Mouse (Mus musculus): ENCODE results near the gene Dpp7. TPM values are rescaled to one million over a fixed set of nuclear protein-coding genes. Genes with fewer than 3 reads are reported as not detected.

Dpp7 gene
- polyA plus RNA-seq (2014; fragmentation: Illumina TruSeq; extraction: RNeasy Lipid Tissue Mini Kit (QIAGEN cat#74804); ENCODE audit: low read depth, low replicate concordance): 7.7 TPM

GRCm38 (mm10) chr2:25356208-25357079 lies at the start of gene Dpp7:
Dpp7 (minus strand) TSS chr2:25356359.

GRCm38 (mm10) chr2:25399051-25399450 lies 42.9 kb upstream of the Dpp7 start, which contains the start of gene Npdc1:
Npdc1 (plus strand) TSS chr2:25399351.

GRCm38 (mm10) chr2:25395721-25396596 lies 39.8 kb upstream of the Dpp7 start, which contains the start of gene Entpd2:
Entpd2 (plus strand) TSS chr2:25395874.

GRCm38 (mm10) chr2:25371764-25372643 lies 15.8 kb upstream of the Dpp7 start, which contains the start of gene Sapcd2:
Sapcd2 (plus strand) TSS chr2:25372321.

GRCm38 (mm10) chr2:25365091-25365761 lies 9.1 kb upstream of the Dpp7 start, which contains the start of gene Uap1l1:
Uap1l1 (minus strand) TSS chr2:25365682.

GRCm38 (mm10) chr2:25332286-25333160 lies 23.6 kb downstream of the Dpp7 start, which contains the start of gene Man1b1:
Man1b1 (plus strand) TSS chr2:25332338.

GRCm38 (mm10) chr2:25318971-25319773 lies 37.0 kb downstream of the Dpp7 start, which contains the start of gene Grin1:
Grin1 (minus strand) TSS chr2:25319187.

Other genes starting within 250 kb of the Dpp7 start
- 14.4 TPM for gene Nrarp, start 175.6 kb downstream of the Dpp7 start, polyA plus RNA-seq (2014; fragmentation: Illumina TruSeq; extraction: RNeasy Lipid Tissue Mini Kit (QIAGEN cat#74804); ENCODE audit: low read depth, low replicate concordance)
- gene Tor4a, start 159.5 kb downstream of the Dpp7 start, polyA plus RNA-seq (2014; fragmentation: Illumina TruSeq; extraction: RNeasy Lipid Tissue Mini Kit (QIAGEN cat#74804); ENCODE audit: low read depth, low replicate concordance): 3.9 TPM
- gene Nelfb, start 144.9 kb downstream of the Dpp7 start, polyA plus RNA-seq (2014; fragmentation: Illumina TruSeq; extraction: RNeasy Lipid Tissue Mini Kit (QIAGEN cat#74804); ENCODE audit: low read depth, low replicate concordance): 6.1 TPM
- gene Stpg3, start 141.7 kb downstream of the Dpp7 start, polyA plus RNA-seq (2014; fragmentation: Illumina TruSeq; extraction: RNeasy Lipid Tissue Mini Kit (QIAGEN cat#74804); ENCODE audit: low read depth, low replicate concordance): not detected
- not detected for gene Fam166a, start 137.6 kb downstream of the Dpp7 start, polyA plus RNA-seq (2014; fragmentation: Illumina TruSeq; extraction: RNeasy Lipid Tissue Mini Kit (QIAGEN cat#74804); ENCODE audit: low read depth, low replicate concordance)
- gene Tubb4b, start 131.7 kb downstream of the Dpp7 start, polyA plus RNA-seq (2014; fragmentation: Illumina TruSeq; extraction: RNeasy Lipid Tissue Mini Kit (QIAGEN cat#74804); ENCODE audit: low read depth, low replicate concordance): 58.7 TPM
- not detected for gene Slc34a3, start 122.0 kb downstream of the Dpp7 start, polyA plus RNA-seq (2014; fragmentation: Illumina TruSeq; extraction: RNeasy Lipid Tissue Mini Kit (QIAGEN cat#74804); ENCODE audit: low read depth, low replicate concordance)
- gene Rnf224, start 119.6 kb downstream of the Dpp7 start, polyA plus RNA-seq (2014; fragmentation: Illumina TruSeq; extraction: RNeasy Lipid Tissue Mini Kit (QIAGEN cat#74804); ENCODE audit: low read depth, low replicate concordance): not detected
- gene Rnf208, start 114.1 kb downstream of the Dpp7 start, polyA plus RNA-seq (2014; fragmentation: Illumina TruSeq; extraction: RNeasy Lipid Tissue Mini Kit (QIAGEN cat#74804); ENCODE audit: low read depth, low replicate concordance): not detected
- not detected for gene Cysrt1, start 113.9 kb downstream of the Dpp7 start, polyA plus RNA-seq (2014; fragmentation: Illumina TruSeq; extraction: RNeasy Lipid Tissue Mini Kit (QIAGEN cat#74804); ENCODE audit: low read depth, low replicate concordance)
- gene AL732309.1, start 109.5 kb downstream of the Dpp7 start, polyA plus RNA-seq (2014; fragmentation: Illumina TruSeq; extraction: RNeasy Lipid Tissue Mini Kit (QIAGEN cat#74804); ENCODE audit: low read depth, low replicate concordance): 0.85 TPM
- 0.76 TPM for gene Tmem203, start 100.9 kb downstream of the Dpp7 start, polyA plus RNA-seq (2014; fragmentation: Illumina TruSeq; extraction: RNeasy Lipid Tissue Mini Kit (QIAGEN cat#74804); ENCODE audit: low read depth, low replicate concordance)
- gene Tprn, start 93.7 kb downstream of the Dpp7 start, polyA plus RNA-seq (2014; fragmentation: Illumina TruSeq; extraction: RNeasy Lipid Tissue Mini Kit (QIAGEN cat#74804); ENCODE audit: low read depth, low replicate concordance): 7.7 TPM
- 2.0 TPM for gene Ssna1, start 83.9 kb downstream of the Dpp7 start, polyA plus RNA-seq (2014; fragmentation: Illumina TruSeq; extraction: RNeasy Lipid Tissue Mini Kit (QIAGEN cat#74804); ENCODE audit: low read depth, low replicate concordance)
- 9.7 TPM for gene Anapc2, start 83.9 kb downstream of the Dpp7 start, polyA plus RNA-seq (2014; fragmentation: Illumina TruSeq; extraction: RNeasy Lipid Tissue Mini Kit (QIAGEN cat#74804); ENCODE audit: low read depth, low replicate concordance)
- not detected for gene Tmem210, start 68.2 kb downstream of the Dpp7 start, polyA plus RNA-seq (2014; fragmentation: Illumina TruSeq; extraction: RNeasy Lipid Tissue Mini Kit (QIAGEN cat#74804); ENCODE audit: low read depth, low replicate concordance)
- gene Lrrc26, start 66.4 kb downstream of the Dpp7 start, polyA plus RNA-seq (2014; fragmentation: Illumina TruSeq; extraction: RNeasy Lipid Tissue Mini Kit (QIAGEN cat#74804); ENCODE audit: low read depth, low replicate concordance): 1.0 TPM
- 0.13 TPM for gene Grin1, start 37.2 kb downstream of the Dpp7 start, polyA plus RNA-seq (2014; fragmentation: Illumina TruSeq; extraction: RNeasy Lipid Tissue Mini Kit (QIAGEN cat#74804); ENCODE audit: low read depth, low replicate concordance)
- 21.3 TPM for gene Man1b1, start 24.0 kb downstream of the Dpp7 start, polyA plus RNA-seq (2014; fragmentation: Illumina TruSeq; extraction: RNeasy Lipid Tissue Mini Kit (QIAGEN cat#74804); ENCODE audit: low read depth, low replicate concordance)
- 3.2 TPM for gene Uap1l1, start 9.3 kb upstream of the Dpp7 start, polyA plus RNA-seq (2014; fragmentation: Illumina TruSeq; extraction: RNeasy Lipid Tissue Mini Kit (QIAGEN cat#74804); ENCODE audit: low read depth, low replicate concordance)
- 0.13 TPM for gene Sapcd2, start 16.0 kb upstream of the Dpp7 start, polyA plus RNA-seq (2014; fragmentation: Illumina TruSeq; extraction: RNeasy Lipid Tissue Mini Kit (QIAGEN cat#74804); ENCODE audit: low read depth, low replicate concordance)
- 0.28 TPM for gene Entpd2, start 39.5 kb upstream of the Dpp7 start, polyA plus RNA-seq (2014; fragmentation: Illumina TruSeq; extraction: RNeasy Lipid Tissue Mini Kit (QIAGEN cat#74804); ENCODE audit: low read depth, low replicate concordance)
- gene Npdc1, start 43.0 kb upstream of the Dpp7 start, polyA plus RNA-seq (2014; fragmentation: Illumina TruSeq; extraction: RNeasy Lipid Tissue Mini Kit (QIAGEN cat#74804); ENCODE audit: low read depth, low replicate concordance): 9.3 TPM
- not detected for gene Fut7, start 66.9 kb upstream of the Dpp7 start, polyA plus RNA-seq (2014; fragmentation: Illumina TruSeq; extraction: RNeasy Lipid Tissue Mini Kit (QIAGEN cat#74804); ENCODE audit: low read depth, low replicate concordance)
- gene Abca2, start 72.3 kb upstream of the Dpp7 start, polyA plus RNA-seq (2014; fragmentation: Illumina TruSeq; extraction: RNeasy Lipid Tissue Mini Kit (QIAGEN cat#74804); ENCODE audit: low read depth, low replicate concordance): 0.09 TPM
- not detected for gene Clic3, start 100.5 kb upstream of the Dpp7 start, polyA plus RNA-seq (2014; fragmentation: Illumina TruSeq; extraction: RNeasy Lipid Tissue Mini Kit (QIAGEN cat#74804); ENCODE audit: low read depth, low replicate concordance)
- gene Paxx, start 104.7 kb upstream of the Dpp7 start, polyA plus RNA-seq (2014; fragmentation: Illumina TruSeq; extraction: RNeasy Lipid Tissue Mini Kit (QIAGEN cat#74804); ENCODE audit: low read depth, low replicate concordance): 2.6 TPM
- not detected for gene Ptgds, start 113.7 kb upstream of the Dpp7 start, polyA plus RNA-seq (2014; fragmentation: Illumina TruSeq; extraction: RNeasy Lipid Tissue Mini Kit (QIAGEN cat#74804); ENCODE audit: low read depth, low replicate concordance)
- gene Lcn12, start 137.6 kb upstream of the Dpp7 start, polyA plus RNA-seq (2014; fragmentation: Illumina TruSeq; extraction: RNeasy Lipid Tissue Mini Kit (QIAGEN cat#74804); ENCODE audit: low read depth, low replicate concordance): not detected
- gene Fbxw5, start 144.4 kb upstream of the Dpp7 start, polyA plus RNA-seq (2014; fragmentation: Illumina TruSeq; extraction: RNeasy Lipid Tissue Mini Kit (QIAGEN cat#74804); ENCODE audit: low read depth, low replicate concordance): 1.5 TPM
- not detected for gene C8g, start 145.4 kb upstream of the Dpp7 start, polyA plus RNA-seq (2014; fragmentation: Illumina TruSeq; extraction: RNeasy Lipid Tissue Mini Kit (QIAGEN cat#74804); ENCODE audit: low read depth, low replicate concordance)
- gene Traf2, start 190.6 kb upstream of the Dpp7 start, polyA plus RNA-seq (2014; fragmentation: Illumina TruSeq; extraction: RNeasy Lipid Tissue Mini Kit (QIAGEN cat#74804); ENCODE audit: low read depth, low replicate concordance): 0.95 TPM
- 2.6 TPM for gene Edf1, start 201.5 kb upstream of the Dpp7 start, polyA plus RNA-seq (2014; fragmentation: Illumina TruSeq; extraction: RNeasy Lipid Tissue Mini Kit (QIAGEN cat#74804); ENCODE audit: low read depth, low replicate concordance)
- not detected for gene Mamdc4, start 218.5 kb upstream of the Dpp7 start, polyA plus RNA-seq (2014; fragmentation: Illumina TruSeq; extraction: RNeasy Lipid Tissue Mini Kit (QIAGEN cat#74804); ENCODE audit: low read depth, low replicate concordance)
- not detected for gene Phpt1, start 218.9 kb upstream of the Dpp7 start, polyA plus RNA-seq (2014; fragmentation: Illumina TruSeq; extraction: RNeasy Lipid Tissue Mini Kit (QIAGEN cat#74804); ENCODE audit: low read depth, low replicate concordance)
- not detected for gene Ajm1, start 225.4 kb upstream of the Dpp7 start, polyA plus RNA-seq (2014; fragmentation: Illumina TruSeq; extraction: RNeasy Lipid Tissue Mini Kit (QIAGEN cat#74804); ENCODE audit: low read depth, low replicate concordance)